Mouse (Mus musculus) testis, adult 2 months (tissue): ENCODE results near the gene Ksr2. TPM values are rescaled to one million over a fixed set of nuclear protein-coding genes. Genes with fewer than 3 reads are reported as not detected.

Experiments used
- H3K27ac ChIP-seq: fragments of 200-500 bp; 2 replicates; pipeline ENCODE4 v1.5.1; 2012; ENCODE audit warnings: low read depth, low read length; ENCODE audit not compliant: control insufficient read depth, insufficient read depth
- H3K27me3 ChIP-seq: fragments of 200-500 bp; 2 replicates; pipeline ENCODE4 v1.6.1; 2012; ENCODE audit warnings: mild to moderate bottlenecking, low read length, moderate library complexity; ENCODE audit not compliant: control insufficient read depth, insufficient read depth
- H3K36me3 ChIP-seq: fragments of 200-500 bp; 2 replicates; pipeline ENCODE4 v1.6.1; 2012; ENCODE audit warnings: mild to moderate bottlenecking, low read length; ENCODE audit not compliant: control insufficient read depth, insufficient read depth
- H3K4me1 ChIP-seq: fragments of 200-500 bp; 2 replicates; pipeline ENCODE4 v1.6.1; 2012; ENCODE audit warnings: low read length; ENCODE audit not compliant: control insufficient read depth, insufficient read depth
- H3K4me3 ChIP-seq: fragments of 200-500 bp; 2 replicates; pipeline ENCODE4 v1.5.1; 2012; ENCODE audit warnings: low read depth, mild to moderate bottlenecking, low read length, moderate library complexity, mixed read lengths; ENCODE audit not compliant: control insufficient read depth
- CTCF ChIP-seq: fragments of 200-500 bp; IDR thresholded peaks from 2 replicates; pipeline ENCODE4 v1.5.1; 2012; ENCODE audit warnings: low read depth, mild to moderate bottlenecking, inconsistent platforms, low read length, moderate library complexity; ENCODE audit not compliant: control insufficient read depth, insufficient read depth, insufficient replicate concordance
- POLR2A ChIP-seq: fragments of 200-500 bp; IDR thresholded peaks from 2 replicates; pipeline ENCODE4 v1.6.1; 2012; ENCODE audit warnings: low read depth, mild to moderate bottlenecking, inconsistent platforms, low read length, moderate library complexity; ENCODE audit not compliant: control insufficient read depth
- polyA plus RNA-seq: library from polyadenylated mRNA; depleted of rRNA; stranded (reverse); fragments of >200 nt; gene quantifications from 2 replicates; pipeline ENCODE4 v1.2.3, GENCODE M21; 2012

Ksr2 gene
- polyA plus RNA-seq, 1 experiment = 2.0 TPM

DNA sequence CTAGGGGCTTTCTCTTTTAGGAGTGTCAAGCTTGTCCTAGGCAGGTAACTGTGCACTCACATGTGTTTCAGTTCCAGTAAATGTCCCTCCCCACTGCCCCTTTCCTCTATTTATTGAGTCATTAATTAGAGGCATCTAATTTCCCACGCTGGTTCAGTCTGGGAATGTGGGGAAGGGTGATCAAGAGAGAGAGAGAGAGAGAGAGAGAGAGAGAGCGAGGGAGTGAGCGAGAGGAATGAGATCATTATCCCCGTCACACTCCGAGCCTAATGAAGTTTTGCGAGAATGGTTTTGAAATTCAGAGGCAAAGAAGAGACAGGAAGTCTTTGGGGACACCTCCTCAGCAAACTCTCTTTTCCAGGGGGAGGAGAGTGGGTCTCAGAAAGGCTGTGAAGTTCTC is 117.2 kb downstream of the Ksr2 start:
- Histone ChIP-seq H3K27me3 (no peaks in the 10 kb centered on the region), H3K36me3 (no peaks in the 10 kb centered on the region), H3K27ac (no peak overlapping the region), H3K4me3 (no peak overlapping the region), H3K4me1 (no peaks in the 10 kb centered on the region)
- TF ChIP-seq CTCF (no peak), POLR2A (no peak)

DNA sequence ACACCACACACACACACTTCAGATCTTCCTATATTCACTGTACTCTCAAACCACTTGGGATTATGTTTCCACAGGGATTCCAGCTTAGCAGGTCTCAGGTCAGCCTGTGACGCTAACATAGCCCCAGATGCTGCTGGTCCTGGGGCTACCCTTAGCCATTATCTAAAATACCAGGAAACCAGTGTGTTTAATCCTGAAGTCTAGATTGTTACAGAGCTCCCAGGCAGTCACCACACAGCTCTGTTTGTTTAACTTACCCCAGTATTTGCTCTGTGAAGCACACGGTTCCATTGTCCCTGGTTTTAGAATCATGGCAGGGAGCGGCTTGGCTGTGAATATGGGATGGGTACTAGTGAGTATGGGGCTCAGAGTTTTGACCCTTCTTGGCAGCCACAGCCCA is 125.4 kb downstream of the Ksr2 start:
- TF ChIP-seq POLR2A (no peak), CTCF (no peak)
- Histone ChIP-seq H3K27ac (no peak overlapping the region), H3K36me3 (no peaks in the 10 kb centered on the region), H3K4me1 (no peaks in the 10 kb centered on the region), H3K27me3 (no peaks in the 10 kb centered on the region), H3K4me3 (no peak overlapping the region)

DNA sequence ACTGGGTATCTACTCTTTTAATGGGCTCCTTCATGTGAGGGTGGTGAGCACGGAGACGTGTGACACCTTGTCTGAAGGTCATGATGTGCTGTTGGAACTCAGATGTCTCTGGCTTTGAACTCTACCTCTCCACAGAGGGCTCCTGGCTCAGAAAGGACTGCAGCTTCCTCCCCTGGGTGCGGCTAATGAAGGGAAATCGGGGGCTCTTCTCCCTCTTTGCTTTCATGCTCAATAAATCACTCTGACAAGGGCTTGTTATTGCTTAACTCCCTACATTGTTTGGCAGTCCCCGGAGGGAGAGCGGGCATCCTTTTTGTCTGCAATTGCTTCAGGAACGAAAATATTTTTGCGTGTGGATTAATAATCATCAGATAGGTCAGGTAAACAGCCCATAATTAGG is 127.9 kb downstream of the Ksr2 start:
- no peaks in the 10 kb centered on the region for H3K4me1 ChIP-seq
- no peak for TF ChIP-seq POLR2A
- no peak for TF ChIP-seq CTCF
- no peaks in the 10 kb centered on the region for H3K27me3 ChIP-seq
- H3K36me3 ChIP-seq = no peaks in the 10 kb centered on the region
- no peak overlapping the region for H3K27ac ChIP-seq
- no peak overlapping the region for H3K4me3 ChIP-seq

DNA sequence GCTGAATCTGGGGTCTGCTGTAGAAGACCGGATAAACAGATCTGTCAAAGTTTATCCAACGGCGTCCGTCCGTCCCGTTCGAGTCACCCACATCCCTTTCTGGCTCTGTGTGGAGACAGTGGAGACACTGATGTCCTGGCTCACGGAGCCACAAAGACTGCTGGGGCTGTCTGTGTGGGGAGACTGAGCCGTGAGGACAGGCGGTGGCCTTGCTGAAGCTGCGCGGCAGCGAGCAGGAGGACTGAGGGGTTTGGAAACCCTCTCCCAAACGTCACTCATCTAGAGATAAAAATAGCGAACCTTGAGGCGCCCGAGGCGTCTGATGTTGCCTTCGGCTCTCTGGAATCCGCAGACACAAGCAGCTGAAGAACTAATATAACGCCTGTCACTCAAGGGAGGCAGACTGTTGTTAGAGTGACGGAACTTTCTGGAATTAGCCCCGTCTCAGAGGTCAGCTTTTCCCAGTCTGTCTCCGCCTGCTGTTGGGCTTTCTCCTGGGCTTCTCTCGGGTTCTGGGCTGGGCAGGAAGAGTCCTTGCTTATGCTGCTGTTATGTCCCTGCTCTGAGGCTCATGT is 133.0 kb downstream of the Ksr2 start:
- Histone ChIP-seq H3K4me3 (no peak overlapping the region), H3K27ac (no peak overlapping the region), H3K36me3 (no peaks in the 10 kb centered on the region), H3K4me1 (no peaks in the 10 kb centered on the region), H3K27me3 (no peaks in the 10 kb centered on the region)
- no peak for TF ChIP-seq POLR2A
- no peak for TF ChIP-seq CTCF

DNA sequence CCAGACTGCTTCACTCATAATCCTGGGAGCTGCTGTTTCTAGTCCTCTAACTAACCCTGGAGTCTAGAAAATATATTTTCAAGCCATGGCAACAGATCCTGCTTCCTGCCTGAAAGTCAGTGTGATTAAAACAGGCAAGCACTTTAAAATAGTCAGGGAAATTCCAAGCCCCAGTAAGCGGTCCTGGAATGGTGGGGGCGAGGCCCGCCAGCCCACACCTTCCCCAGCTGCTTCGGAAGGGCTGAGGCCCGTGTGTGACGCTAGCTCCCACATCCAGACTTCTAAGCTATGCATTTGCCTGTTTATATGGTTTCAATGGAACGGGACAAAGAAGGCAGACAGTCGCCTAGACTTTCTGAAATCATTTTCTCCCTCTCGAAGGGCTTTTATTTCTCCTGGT is 137.2 kb downstream of the Ksr2 start:
- Histone ChIP-seq H3K27ac (no peak overlapping the region), H3K27me3 (no peaks in the 10 kb centered on the region), H3K4me1 (peaks cover 4% of the 10 kb centered on the region; the same call in 1 of the 2 replicates), H3K4me3 (no peak overlapping the region), H3K36me3 (no peaks in the 10 kb centered on the region)
- TF ChIP-seq POLR2A (no peak), CTCF (no peak)

DNA sequence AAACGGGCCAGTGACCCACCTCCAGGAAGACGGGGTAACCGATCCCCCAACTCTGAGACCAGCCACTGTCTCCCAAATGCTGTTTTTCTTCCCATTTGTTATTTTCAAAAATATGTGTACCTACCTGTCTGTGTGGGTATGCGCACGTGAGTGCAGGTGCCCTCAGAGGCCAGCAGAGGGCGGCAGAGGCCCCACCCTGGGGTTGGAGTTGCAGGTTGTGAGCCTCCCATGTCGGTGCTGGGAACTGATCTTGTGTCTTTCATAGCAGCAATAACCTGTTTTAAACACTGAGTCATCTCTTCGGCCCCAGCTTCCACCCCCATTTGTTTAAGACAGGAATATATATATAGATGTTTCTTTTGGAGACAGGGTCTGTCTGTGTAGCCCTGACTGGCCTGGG is 138.3 kb downstream of the Ksr2 start:
- Histone ChIP-seq H3K27me3 (no peaks in the 10 kb centered on the region), H3K4me1 (peaks cover 4% of the 10 kb centered on the region; the same call in 1 of the 2 replicates), H3K27ac (no peak overlapping the region), H3K36me3 (no peaks in the 10 kb centered on the region), H3K4me3 (no peak overlapping the region)
- TF ChIP-seq POLR2A (no peak), CTCF (peak; percentile 76; the same call in 1 of the 2 replicates)

DNA sequence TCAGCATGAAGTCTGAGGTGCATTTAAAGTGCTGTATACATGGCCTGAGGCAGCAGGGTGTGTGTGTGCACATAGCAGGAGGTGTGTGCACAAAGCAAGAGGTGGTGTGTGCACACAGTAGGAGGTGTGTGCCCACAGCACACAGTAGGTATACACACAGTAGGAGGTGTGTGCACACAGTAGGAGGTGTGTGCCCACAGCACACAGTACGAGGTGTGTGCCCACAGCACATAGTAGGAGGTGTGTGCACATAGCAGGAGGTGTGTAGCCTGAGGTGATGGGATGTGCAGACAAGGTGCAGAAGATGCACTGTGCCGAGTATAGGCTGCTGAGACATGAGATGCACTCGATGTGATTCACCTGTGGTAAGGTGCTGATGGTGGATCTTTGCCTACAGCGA is 140.7 kb downstream of the Ksr2 start:
- no peaks in the 10 kb centered on the region for H3K36me3 ChIP-seq
- peaks cover 4% of the 10 kb centered on the region; the same call in 1 of the 2 replicates for H3K4me1 ChIP-seq
- H3K27me3 ChIP-seq = no peaks in the 10 kb centered on the region
- no peak overlapping the region for H3K4me3 ChIP-seq
- H3K27ac ChIP-seq = no peak overlapping the region
- TF ChIP-seq CTCF (no peak), POLR2A (no peak)
